Mouse (Mus musculus) neural tube, embryonic 13.5 days (tissue): Measurements from ENCODE around the gene E130309D02Rik. TPM values are rescaled to one million over a fixed set of nuclear protein-coding genes. Genes with fewer than 3 reads are reported as not detected.

Source experiments
- ATAC-seq: fragments of 200-750 bp; cut with Nextera tagmentation; 2 replicates; pipeline ENCODE4 v1.8.0; 2017; ENCODE audit warnings: low read depth, mild to moderate bottlenecking, moderate TSS enrichment, moderate library complexity
- H3K27ac ChIP-seq: fragments of 300-500 bp; sonication (generic); replicated peaks from 2 replicates; pipeline ENCODE4 v1.5.1; 2015; ENCODE audit warnings: moderate library complexity, mild to moderate bottlenecking, inconsistent platforms
- H3K27me3 ChIP-seq: fragments of 300-500 bp; sonication (generic); 2 replicates; pipeline ENCODE4 v1.6.1; 2015; ENCODE audit warnings: mild to moderate bottlenecking, inconsistent platforms
- H3K36me3 ChIP-seq: fragments of 300-500 bp; sonication (generic); 2 replicates; pipeline ENCODE4 v1.6.1; 2015; ENCODE audit warnings: mild to moderate bottlenecking, inconsistent platforms
- H3K4me1 ChIP-seq: fragments of 300-500 bp; sonication (generic); replicated peaks from 2 replicates; pipeline ENCODE4 v1.6.1; 2015; ENCODE audit warnings: inconsistent platforms
- H3K4me2 ChIP-seq: fragments of 300-500 bp; sonication (generic); 2 replicates; pipeline ENCODE4 v1.6.1; 2015; ENCODE audit warnings: inconsistent platforms, mild to moderate bottlenecking, moderate library complexity
- H3K4me3 ChIP-seq: fragments of 300-500 bp; sonication (generic); 2 replicates; pipeline ENCODE4 v1.5.1; 2015; ENCODE audit warnings: mild to moderate bottlenecking, inconsistent platforms
- H3K9ac ChIP-seq: fragments of 300-500 bp; sonication (generic); 2 replicates; pipeline ENCODE4 v1.6.1; 2015; ENCODE audit warnings: moderate library complexity, mild to moderate bottlenecking, inconsistent platforms
- H3K9me3 ChIP-seq: fragments of 300-500 bp; sonication (generic); 2 replicates; pipeline ENCODE4 v1.6.1; 2016; ENCODE audit warnings: inconsistent platforms
- WGBS: fragments of 180-500 bp; shearing (Covaris S2); methylation state at CpG from one replicate; pipeline ENCODE4 v1.1.7; 2015; 5-methylcytosine and 5-hydroxymethylcytosine counted together
- polyA plus RNA-seq: library from polyadenylated mRNA; unstranded; fragments of >200 nt; fragmentation: Nextera tagmentation; extraction: Ambion mirVana; gene quantifications from 2 replicates; pipeline ENCODE4 v1.2.1, GENCODE M21; 2015

E130309D02Rik gene
- polyA plus RNA-seq, 1 experiment from 2014 or later = 35.7 TPM

DNA sequence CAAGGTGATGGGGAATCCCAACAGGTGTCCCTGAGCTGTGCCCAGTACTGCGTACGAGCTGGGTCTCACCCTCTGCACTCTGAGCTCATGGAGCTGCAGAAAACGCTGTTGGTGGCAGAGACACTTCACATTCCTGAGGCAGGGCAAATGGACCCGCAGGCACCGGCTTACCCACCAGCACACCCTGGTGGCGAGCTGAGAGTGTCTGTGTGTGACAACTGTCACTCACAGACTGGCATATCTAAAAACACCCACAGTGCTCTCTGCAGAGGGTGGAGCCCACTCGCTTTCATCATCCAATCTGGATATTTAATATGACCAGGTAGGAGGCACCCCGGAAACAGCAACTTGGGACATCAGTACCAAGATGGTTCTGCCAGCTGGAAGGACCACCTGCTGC lies 13.9 kb downstream of the E130309D02Rik start:
- Histone ChIP-seq H3K9ac (no peak overlapping the region), H3K4me1 (0 out of 2 replicates have a peak, but pooled peaks cover 7% of the 10 kb centered on the region), H3K27me3 (no peaks in the 10 kb centered on the region), H3K4me2 (no peak overlapping the region), H3K9me3 (no peaks in the 10 kb centered on the region), H3K36me3 (peaks cover 74% of the 10 kb centered on the region), H3K27ac (no peak overlapping the region), H3K4me3 (no peak overlapping the region)
- no peak for ATAC-seq
- 82% methylated on average over 8 of the region's 8 CpGs for WGBS

DNA sequence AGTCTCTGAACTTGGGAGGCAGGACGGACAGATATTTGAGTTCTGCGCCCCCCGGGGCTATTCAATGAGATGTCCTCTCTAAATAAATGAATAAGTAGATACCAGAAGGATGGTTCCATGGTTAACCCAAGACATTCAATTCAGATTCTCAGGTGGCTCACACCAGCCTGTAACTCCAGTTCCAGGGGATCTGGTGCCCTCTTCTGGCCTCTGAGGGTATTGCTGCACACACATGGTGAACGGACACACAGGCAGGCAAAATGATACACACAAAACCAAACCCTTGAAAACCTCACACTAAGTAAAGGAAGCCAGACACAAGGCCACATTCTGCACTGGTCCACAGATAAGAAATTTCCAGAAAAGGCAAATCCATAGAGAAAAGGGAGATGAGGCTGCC lies 15.5 kb downstream of the E130309D02Rik start:
- no peak for ATAC-seq
- Histone ChIP-seq H3K4me2 (no peak overlapping the region), H3K4me3 (no peak overlapping the region), H3K9ac (no peak overlapping the region), H3K36me3 (peaks cover 58% of the 10 kb centered on the region), H3K27me3 (peaks cover 5% of the 10 kb centered on the region), H3K27ac (no peak overlapping the region), H3K9me3 (no peaks in the 10 kb centered on the region), H3K4me1 (0 out of 2 replicates have a peak, but pooled peaks cover 5% of the 10 kb centered on the region)
- 93% methylated on average over 4 of the region's 4 CpGs for WGBS

DNA sequence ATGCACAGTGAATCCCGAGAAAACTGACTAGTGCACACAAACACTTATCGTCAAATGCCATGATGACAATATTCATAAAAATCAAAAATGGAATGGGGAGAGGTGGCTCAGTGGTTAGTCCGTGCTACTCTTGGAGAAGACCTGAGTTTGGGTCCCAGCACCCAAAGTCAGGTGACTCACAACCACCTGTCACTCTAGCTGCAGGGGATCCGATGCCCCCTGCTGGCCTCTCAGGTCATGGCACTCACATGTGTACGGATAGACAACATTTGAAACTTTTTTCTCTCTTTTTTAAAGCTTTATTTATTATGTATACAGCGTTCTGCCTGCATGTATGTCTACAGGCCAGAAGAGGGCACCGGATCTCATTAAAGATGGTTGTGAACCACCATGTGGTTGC lies 16.8 kb downstream of the E130309D02Rik start:
- no peak overlapping the region for H3K4me2 ChIP-seq
- no peaks in the 10 kb centered on the region for H3K9me3 ChIP-seq
- no peak for ATAC-seq
- peaks cover 18% of the 10 kb centered on the region for H3K27me3 ChIP-seq
- H3K27ac ChIP-seq = no peak overlapping the region
- WGBS = 93% methylated on average over 7 of the region's 7 CpGs
- peaks cover 6% of the 10 kb centered on the region for H3K4me1 ChIP-seq
- H3K36me3 ChIP-seq = peaks cover 47% of the 10 kb centered on the region
- H3K4me3 ChIP-seq = no peak overlapping the region
- no peak overlapping the region for H3K9ac ChIP-seq

DNA sequence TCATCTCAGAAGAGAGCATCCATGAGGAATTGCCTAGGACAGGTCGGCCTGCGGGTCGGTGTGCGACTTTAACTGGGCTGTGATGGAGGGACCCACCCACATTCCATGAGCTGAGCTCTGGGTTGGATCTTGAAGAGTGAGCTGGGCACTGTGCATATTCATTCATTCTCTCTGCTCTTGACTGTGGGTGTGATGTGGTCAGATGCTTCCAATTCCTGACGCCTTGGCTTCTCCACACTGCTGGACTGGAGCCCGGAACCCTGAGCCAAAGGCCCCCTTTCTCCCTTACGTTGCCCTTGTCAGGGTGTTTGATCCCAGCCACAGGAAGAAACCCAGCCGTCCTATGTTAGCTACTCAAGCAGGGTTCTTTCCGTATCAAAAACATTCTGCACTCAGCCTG lies 17.2 kb downstream of the E130309D02Rik start:
- WGBS = 92% methylated on average over 9 of the region's 9 CpGs
- Histone ChIP-seq H3K36me3 (peaks cover 43% of the 10 kb centered on the region), H3K9me3 (no peaks in the 10 kb centered on the region)

DNA sequence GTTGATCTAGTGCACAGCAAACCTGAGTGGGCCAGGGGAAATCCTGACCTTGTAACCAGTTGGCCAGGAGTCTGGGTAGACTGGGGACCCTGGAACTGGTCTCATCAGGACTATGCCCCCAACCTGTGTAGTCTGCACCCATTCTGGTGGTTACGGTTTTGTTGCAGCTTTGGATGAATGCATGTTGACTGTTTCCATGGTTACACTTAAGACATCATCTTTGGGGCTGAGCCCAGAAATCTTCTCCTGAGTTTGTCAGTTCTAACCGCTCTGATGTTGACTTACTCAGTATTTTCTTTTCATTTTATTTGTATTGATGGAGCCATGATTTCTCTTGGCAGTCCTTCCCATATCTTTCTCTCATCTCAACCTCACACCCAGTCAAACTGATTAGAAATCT lies 19.8 kb downstream of the E130309D02Rik start:
- Histone ChIP-seq H3K27ac (no peak overlapping the region), H3K9ac (no peak overlapping the region), H3K4me3 (no peak overlapping the region), H3K9me3 (no peaks in the 10 kb centered on the region), H3K27me3 (peaks cover 49% of the 10 kb centered on the region), H3K4me2 (no peak overlapping the region), H3K36me3 (peaks cover 16% of the 10 kb centered on the region), H3K4me1 (peaks cover 13% of the 10 kb centered on the region)
- 87% methylated on average over 2 of the region's 2 CpGs for WGBS
- ATAC-seq = no peak

More for the DNA sequence above, 17.2 kb downstream of the E130309D02Rik start:
- no peak overlapping the region for H3K27ac ChIP-seq
- no peak overlapping the region for H3K4me3 ChIP-seq
- no peak for ATAC-seq
- H3K4me1 ChIP-seq = peaks cover 10% of the 10 kb centered on the region
- H3K4me2 ChIP-seq = no peak overlapping the region
- H3K9ac ChIP-seq = no peak overlapping the region
- H3K27me3 ChIP-seq = peaks cover 22% of the 10 kb centered on the region

DNA sequence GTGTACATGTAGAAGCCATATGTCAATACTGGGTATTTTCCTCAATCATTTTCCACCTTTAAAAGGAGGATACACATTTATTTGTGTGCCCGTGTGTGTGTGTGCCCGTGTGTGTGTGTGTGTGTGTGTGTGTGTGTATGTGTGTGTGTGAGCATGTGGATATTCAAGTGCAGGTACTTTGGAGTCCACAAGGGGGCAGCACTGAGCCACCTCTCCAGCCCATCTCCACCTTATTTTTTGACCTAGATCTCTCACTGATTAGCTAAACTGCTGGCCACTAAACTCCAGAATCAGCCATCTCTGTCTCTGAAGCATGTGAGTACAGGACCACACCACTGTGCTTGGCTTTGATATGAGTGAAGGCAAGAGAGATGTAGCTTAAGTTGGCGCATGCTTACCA lies 20.3 kb downstream of the E130309D02Rik start:
- ATAC-seq = no peak
- Histone ChIP-seq H3K9me3 (no peaks in the 10 kb centered on the region), H3K36me3 (peaks cover 12% of the 10 kb centered on the region), H3K27me3 (peaks cover 53% of the 10 kb centered on the region), H3K9ac (no peak overlapping the region), H3K4me3 (no peak overlapping the region), H3K27ac (no peak overlapping the region), H3K4me1 (peaks cover 13% of the 10 kb centered on the region), H3K4me2 (no peak overlapping the region)
- 85% methylated on average over 3 of the region's 3 CpGs for WGBS

DNA sequence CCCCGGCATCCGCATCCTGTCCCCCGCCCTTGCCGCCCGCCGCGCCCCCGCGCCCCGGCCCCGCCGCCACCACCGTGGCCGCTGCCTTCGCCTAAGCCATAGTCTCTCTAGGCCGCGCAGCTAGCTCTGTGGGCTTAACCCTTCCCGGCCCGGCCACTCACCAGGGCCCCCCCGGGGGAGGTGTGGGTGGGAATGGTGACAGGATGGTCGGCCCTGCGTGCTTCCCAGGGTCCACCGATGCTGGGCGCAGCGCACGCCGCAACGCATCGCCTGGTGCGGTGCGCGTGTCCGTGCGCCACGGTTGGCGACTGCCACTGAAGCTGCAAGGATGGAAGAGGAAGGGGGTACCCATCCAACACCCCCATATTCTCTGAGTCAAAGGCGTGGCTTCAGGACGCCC lies 21.8 kb downstream of the E130309D02Rik start, which contains the start of gene Zfp853:
Zfp853 (minus strand) TSS at position 220 of the 400 bp plus-strand sequence.
- H3K27me3 ChIP-seq = peaks cover 68% of the 10 kb centered on the region
- 5% methylated on average over 36 of the region's 38 CpGs for WGBS
- peak; percentile 15; the same call in 1 of the 2 replicates for ATAC-seq

DNA sequence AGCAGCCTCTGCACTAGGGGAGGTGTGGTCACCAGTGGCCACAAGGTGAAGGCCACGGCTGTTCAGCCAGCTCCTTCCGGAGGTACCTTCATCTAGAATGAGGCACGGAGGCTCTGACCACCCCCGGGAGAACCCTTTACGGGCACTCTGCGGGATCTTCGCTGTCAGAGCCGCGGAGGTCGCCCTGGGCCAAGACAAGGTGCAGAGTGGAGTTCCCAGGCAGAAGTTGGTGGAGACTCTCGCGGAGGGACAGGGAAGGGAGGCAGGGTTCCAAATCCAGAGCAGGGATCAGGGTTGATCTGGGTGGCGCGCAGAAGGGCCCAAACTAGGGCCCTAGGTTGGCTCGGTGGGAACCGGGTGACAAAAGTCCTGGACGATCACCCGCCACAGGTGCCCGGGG lies 22.3 kb downstream of the E130309D02Rik start:
- H3K27me3 ChIP-seq = peaks cover 73% of the 10 kb centered on the region

More for the DNA sequence above, 21.8 kb downstream of the E130309D02Rik start, which contains the start of gene Zfp853:
- H3K36me3 ChIP-seq = 0 out of 2 replicates have a peak, but pooled peaks cover 3% of the 10 kb centered on the region
- H3K9me3 ChIP-seq = no peaks in the 10 kb centered on the region
- peak within 1 kb of the TSS; percentile 43 for H3K4me3 ChIP-seq
- H3K4me2 ChIP-seq = peak within 1 kb of the TSS; percentile 67
- H3K4me1 ChIP-seq = peaks cover 16% of the 10 kb centered on the region
- no peak within 1 kb of the TSS for H3K27ac ChIP-seq
- H3K9ac ChIP-seq = peak within 1 kb of the TSS; percentile 70

DNA sequence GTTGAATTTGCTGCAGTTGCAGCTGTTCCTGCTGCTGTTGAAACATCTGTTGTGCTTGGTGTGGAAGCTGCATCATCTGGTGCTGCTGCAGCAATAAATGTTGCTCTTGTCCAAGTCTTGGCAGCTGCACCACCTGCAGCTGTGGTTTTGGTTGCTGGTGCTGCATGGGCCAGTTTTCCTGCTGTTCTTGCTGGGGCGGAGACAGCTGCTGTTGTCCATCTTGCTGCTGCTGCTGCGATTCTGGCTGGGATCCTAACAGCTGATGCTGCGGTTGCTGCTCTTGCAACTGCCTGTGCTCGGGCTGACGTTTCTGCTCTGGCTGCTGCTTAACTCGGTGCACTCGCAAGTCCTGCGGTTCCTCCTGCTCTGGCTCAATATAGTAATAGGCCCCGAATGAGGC lies 25.9 kb downstream of the E130309D02Rik start:
- Histone ChIP-seq H3K27ac (no peak overlapping the region), H3K9ac (no peak overlapping the region), H3K4me1 (peaks cover 25% of the 10 kb centered on the region), H3K36me3 (0 out of 2 replicates have a peak, but pooled peaks cover 3% of the 10 kb centered on the region), H3K27me3 (peaks cover 97% of the 10 kb centered on the region), H3K9me3 (no peaks in the 10 kb centered on the region), H3K4me2 (no peak overlapping the region), H3K4me3 (no peak overlapping the region)
- 69% methylated on average over 9 of the region's 9 CpGs for WGBS
- no peak for ATAC-seq

More for the DNA sequence above, 22.3 kb downstream of the E130309D02Rik start:
- Histone ChIP-seq H3K4me1 (peaks cover 21% of the 10 kb centered on the region), H3K27ac (no peak overlapping the region), H3K36me3 (0 out of 2 replicates have a peak, but pooled peaks cover 3% of the 10 kb centered on the region), H3K9me3 (no peaks in the 10 kb centered on the region), H3K4me2 (peak overlapping the region; percentile 67), H3K4me3 (peak overlapping the region; percentile 43), H3K9ac (peak overlapping the region; percentile 70)
- WGBS = 1% methylated on average over 19 of the region's 19 CpGs
- no peak for ATAC-seq

DNA sequence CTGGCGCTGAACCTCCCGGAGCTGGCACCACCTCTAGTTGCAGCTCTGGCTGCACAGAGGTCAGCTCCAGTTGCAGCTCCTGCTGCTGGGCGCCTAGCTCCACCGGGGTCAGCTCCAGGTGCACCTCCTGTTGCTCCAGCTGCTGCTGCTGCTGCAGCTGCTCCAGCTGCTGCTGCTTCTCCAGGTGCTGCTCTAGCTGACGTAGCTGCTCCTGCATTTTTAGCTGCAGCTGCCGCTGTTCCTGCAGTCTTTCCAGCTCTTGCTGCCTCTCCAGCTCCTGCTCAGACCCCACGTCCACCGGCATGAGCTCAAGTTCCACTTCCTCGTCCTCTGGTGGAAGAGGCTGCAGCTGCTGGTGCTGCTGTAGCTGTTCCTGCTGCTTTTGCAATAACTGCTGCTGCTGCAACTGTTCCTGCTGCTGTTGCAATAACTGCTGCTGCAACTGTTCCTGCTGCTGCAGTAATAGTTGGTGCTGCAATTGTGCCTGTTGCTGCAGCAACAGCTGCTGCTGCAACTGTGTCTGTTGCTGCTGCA lies 26.7 kb downstream of the E130309D02Rik start:
- H3K4me3 ChIP-seq = peak overlapping the region; percentile 21
- peaks cover 20% of the 10 kb centered on the region for H3K4me1 ChIP-seq
- H3K27me3 ChIP-seq = peaks cover 93% of the 10 kb centered on the region
- no peak overlapping the region for H3K27ac ChIP-seq
- no peak for ATAC-seq
- peak overlapping the region; percentile 39 for H3K4me2 ChIP-seq
- 0 out of 2 replicates have a peak, but pooled peaks cover 3% of the 10 kb centered on the region for H3K36me3 ChIP-seq
- no peak overlapping the region for H3K9ac ChIP-seq
- WGBS = 14% methylated on average over 9 of the region's 9 CpGs
- H3K9me3 ChIP-seq = no peaks in the 10 kb centered on the region

DNA sequence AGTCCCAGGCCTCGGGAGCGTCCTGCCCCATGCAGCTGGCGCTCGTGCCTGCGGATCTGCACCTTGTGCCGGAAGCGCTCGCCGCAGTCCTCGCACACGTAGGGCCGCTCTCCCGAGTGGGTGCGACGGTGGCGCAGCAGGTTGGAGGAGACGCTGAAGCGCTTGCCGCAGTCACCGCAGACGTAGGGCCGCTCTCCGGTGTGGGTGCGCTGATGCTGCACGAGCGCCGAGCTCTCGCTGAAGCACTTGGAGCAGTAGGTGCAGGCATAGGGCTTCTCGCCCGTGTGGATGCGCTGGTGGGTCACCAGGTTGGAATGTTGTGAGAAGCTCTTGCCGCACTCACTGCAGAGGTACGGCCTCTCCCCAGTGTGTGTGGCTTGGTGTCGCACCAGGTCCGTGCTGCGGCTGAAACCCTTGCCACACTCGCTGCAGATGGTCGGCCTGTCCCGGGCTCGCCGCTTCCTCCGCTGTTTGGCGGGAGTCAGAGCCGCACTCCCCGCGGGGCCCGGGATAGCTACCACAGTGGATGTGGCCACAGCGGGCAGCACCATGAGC lies 27.3 kb downstream of the E130309D02Rik start:
- Histone ChIP-seq H3K27ac (no peak overlapping the region), H3K27me3 (peaks cover 91% of the 10 kb centered on the region), H3K4me1 (peaks cover 14% of the 10 kb centered on the region), H3K4me2 (peak overlapping the region; percentile 39), H3K36me3 (0 out of 2 replicates have a peak, but pooled peaks cover 3% of the 10 kb centered on the region), H3K9ac (peak overlapping the region; percentile 41), H3K9me3 (no peaks in the 10 kb centered on the region), H3K4me3 (peak overlapping the region; percentile 21)
- ATAC-seq = no peak
- 2% methylated on average over 48 of the region's 48 CpGs for WGBS

DNA sequence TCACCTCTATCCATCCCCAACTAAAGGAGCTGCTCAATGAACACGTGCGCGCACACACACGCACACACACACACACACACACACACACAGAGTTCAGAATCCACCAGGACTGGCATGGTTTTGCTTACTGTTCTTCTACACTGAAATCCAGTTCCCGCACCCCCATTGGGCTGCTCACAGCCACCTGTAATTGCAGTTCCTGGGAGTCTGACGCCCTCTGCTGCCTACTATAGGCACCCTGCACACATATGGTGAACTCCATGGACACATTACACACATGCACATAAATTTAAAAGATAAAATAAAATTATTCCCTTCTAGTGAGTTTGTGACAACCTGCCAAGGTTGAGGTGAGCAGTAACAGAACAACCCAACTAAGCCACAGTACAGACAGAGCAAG lies 30.4 kb downstream of the E130309D02Rik start:
- H3K4me3 ChIP-seq = no peak overlapping the region
- H3K27me3 ChIP-seq = peaks cover 62% of the 10 kb centered on the region
- H3K9ac ChIP-seq = no peak overlapping the region
- no peak overlapping the region for H3K4me2 ChIP-seq
- ATAC-seq = no peak
- H3K4me1 ChIP-seq = peaks cover 12% of the 10 kb centered on the region
- no peaks in the 10 kb centered on the region for H3K9me3 ChIP-seq
- 0 out of 2 replicates have a peak, but pooled peaks cover 3% of the 10 kb centered on the region for H3K36me3 ChIP-seq
- H3K27ac ChIP-seq = no peak overlapping the region
- 45% methylated on average over 6 of the region's 6 CpGs for WGBS
